Mouse (Mus musculus) ES-Bruce4 (cell line): ENCODE data around the gene Tmem135.

ENCODE experiments used
- CTCF ChIP-seq: IDR thresholded peaks from one replicate; pipeline ENCODE4 v1.8.1; 2011; ENCODE audit warnings: low read depth, low read length
- EP300 ChIP-seq: IDR thresholded peaks from 2 replicates; pipeline ENCODE4 v1.6.1; 2011; ENCODE audit warnings: low read depth, low read length; ENCODE audit not compliant: insufficient read depth
- POLR2A ChIP-seq: IDR thresholded peaks from one replicate; pipeline ENCODE4 v1.8.1; 2011; ENCODE audit warnings: low read length; ENCODE audit not compliant: insufficient read depth

GRCm38 (mm10) chr7:89267542-89267941 is 136.5 kb downstream of the Tmem135 start:
- no peak for TF ChIP-seq POLR2A
- TF ChIP-seq CTCF = no peak
- no peak for TF ChIP-seq EP300
